Mouse (Mus musculus) heart, adult 9 months (tissue): ENCODE data around the gene Mettl17.
"Not testable (repeated sequence)": the region's sequence is repeated elsewhere in the genome, so short reads cannot be mapped to it uniquely, and the experiment has no call there.

ENCODE experiments used
- DNase-seq, 2 experiments: peaks; one replicate each; pipeline ENCODE4 v3.0.0; 2022; ENCODE audit warnings: low spot score in 2 of 2

Gene Mettl17

DNA sequence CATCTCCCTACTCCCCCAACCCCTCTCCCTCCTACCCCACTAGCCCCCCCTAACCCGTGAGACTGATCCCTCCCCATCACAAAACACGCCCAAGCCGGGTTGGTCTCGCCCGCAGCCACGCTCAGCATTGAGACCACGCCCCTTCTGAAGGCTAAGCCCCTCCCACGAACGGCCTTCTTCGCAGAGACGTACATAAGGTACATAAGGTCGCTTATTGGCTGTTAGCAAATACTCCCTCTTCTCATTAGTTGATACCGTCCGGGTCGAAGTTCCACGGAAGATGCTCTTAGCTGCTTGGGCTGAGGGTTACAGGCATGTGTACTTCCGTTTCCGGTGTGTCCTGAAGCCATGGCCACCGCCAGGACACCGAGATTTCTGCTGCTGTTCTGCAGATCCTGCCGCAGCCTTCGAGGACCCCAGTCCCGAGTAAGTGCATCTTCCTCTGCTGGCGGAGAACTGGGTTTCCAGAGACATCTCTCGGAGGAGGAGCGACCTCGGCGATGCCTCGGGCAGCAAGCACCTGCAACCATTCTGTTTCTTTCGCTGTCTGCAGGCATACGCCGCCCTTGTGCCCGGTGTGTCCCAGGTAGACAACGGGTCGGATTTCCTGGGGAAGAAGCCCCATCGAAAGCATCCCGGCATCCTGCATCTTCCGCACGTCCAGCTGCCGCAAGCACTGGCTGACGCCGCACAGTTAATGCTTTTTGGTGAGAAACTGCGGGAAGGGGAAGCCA lies at the start of gene Mettl17:
TSS of gene Mettl17 (plus strand) at position 245 of the 734 bp plus-strand sequence.
- peak; percentile 94 for DNase-seq

DNA sequence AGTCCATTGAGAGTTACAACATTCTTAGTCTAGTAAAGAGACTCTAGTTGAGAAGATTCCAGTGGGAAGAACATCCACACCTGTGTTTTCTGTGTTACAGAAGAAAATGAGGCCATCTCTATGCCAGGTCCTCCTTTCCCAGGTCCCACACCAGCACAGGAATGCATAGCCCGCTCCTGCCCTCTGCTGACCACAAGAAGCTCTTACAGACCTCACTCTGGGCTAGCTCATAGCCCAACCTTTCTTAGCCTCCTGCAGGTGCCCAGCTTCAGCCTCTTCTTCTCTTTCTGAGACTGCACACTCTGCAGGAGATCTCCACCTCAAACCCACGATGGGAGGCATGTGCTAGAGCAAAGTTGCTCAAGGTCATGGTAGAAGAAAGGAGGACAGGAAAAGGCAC lies 46.2 kb upstream of the Mettl17 start:
- DNase-seq: not testable (repeated sequence)

- DNase-seq: no peak
Measured at GRCm38 (mm10) chr14:51842250-51842649, 42.4 kb upstream of the Mettl17 start.

- DNase-seq: no peak
Measured at GRCm38 (mm10) chr14:51842781-51843180, 41.9 kb upstream of the Mettl17 start.

- no peak for DNase-seq
Measured at GRCm38 (mm10) chr14:51843882-51844281, 40.8 kb upstream of the Mettl17 start.

- DNase-seq: no peak
Measured at GRCm38 (mm10) chr14:51846566-51846965, 38.1 kb upstream of the Mettl17 start.

DNA sequence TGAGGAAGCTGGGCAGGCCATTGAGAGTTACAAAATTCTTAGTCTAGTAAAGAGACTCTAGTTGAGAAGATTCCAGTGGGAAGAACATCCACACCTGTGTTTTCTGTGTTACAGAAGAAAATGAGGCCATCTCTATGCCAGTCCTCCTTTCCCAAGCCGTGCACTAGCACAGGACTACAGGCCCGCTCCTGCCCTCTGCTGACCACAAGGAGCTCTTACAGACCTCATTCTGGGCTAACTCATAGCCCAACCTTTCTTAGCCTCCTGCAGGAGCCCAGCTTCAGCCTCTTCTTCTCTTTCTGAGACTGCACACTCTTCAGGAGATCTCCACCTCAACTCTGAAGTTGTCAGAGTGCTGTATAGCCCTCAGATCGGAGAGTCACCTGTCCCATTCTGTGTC lies 33.6 kb upstream of the Mettl17 start:
- DNase-seq: not testable (repeated sequence)

GRCm38 (mm10) chr14:51853399-51853798 lies 31.2 kb upstream of the Mettl17 start, which contains the start of gene Ear6:
Ear6 (plus strand) TSS chr14:51853699.
- DNase-seq: no peak

- not testable (repeated sequence) for DNase-seq
Measured at GRCm38 (mm10) chr14:51855280-51855679, 29.4 kb upstream of the Mettl17 start.

- not testable (repeated sequence) for DNase-seq
Measured at GRCm38 (mm10) chr14:51863603-51864002, 21.0 kb upstream of the Mettl17 start.

DNA sequence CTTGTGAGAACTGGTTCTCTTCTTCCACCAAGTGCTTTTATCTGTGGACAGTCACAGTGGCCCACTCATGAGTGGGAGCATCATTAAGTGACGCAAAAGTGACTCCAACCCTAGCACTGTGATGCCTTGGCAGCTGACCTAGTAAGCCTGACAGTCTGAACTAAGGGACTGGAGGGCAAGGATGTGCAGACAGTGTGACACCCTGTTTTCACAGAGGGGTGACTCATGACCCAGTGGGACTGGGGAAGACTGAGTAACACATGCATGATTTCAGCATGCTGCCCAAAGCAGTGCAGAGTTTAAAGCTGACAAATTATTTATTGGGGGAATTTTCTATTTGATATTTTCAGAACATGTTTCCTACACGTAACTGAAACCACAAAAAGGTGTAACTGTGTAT lies 13.9 kb upstream of the Mettl17 start:
- DNase-seq: no peak

GRCm38 (mm10) chr14:51871741-51872140 lies 12.9 kb upstream of the Mettl17 start:
- no peak for DNase-seq

DNA sequence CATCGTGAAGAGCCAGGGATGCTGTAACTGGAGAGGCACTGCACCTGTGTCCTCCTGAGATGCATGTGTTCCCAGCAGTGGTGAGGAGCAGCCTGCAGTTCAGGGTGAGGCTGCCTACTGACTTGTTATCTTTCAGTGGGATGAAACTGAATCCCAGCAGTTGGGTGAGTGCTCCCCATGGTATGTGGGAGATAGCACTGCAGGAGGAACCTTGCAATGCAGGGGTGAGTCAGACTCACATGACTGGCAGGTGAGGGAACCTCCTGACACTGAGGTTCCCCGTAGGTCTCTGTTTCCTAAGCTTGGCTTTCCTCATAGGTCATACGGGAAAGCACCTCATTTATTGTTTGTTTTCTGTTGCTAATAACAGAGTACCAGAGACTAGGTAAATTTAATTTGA lies 7.1 kb upstream of the Mettl17 start:
- DNase-seq: no peak

DNA sequence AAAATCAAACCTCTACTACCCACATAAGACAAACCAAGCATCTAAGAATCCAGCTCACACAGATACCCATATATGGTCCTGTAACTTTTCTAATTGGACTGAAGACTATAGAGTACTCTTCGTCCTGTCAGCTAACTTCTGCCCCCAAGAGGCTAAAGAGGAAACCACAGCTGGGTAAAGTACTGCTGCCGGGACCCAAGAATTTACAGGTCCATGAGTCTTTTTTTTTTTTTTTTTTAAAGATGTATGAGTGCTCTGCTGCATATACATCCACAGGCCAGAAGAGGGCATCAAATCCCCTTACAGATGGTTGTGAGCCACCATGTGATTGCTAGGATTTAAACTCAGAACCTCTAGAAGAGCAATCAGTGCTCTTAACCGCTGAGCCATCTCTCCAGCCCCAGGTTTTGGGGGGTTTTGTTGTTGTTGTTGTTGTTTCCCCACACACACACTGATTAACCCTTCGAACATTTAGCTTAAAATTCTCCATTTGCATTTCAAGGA lies 1.1 kb upstream of the Mettl17 start:
- peak; percentile 54 to 73 for DNase-seq

GRCm38 (mm10) chr14:51884031-51884544 lies 554 bp upstream of the Mettl17 start:
- no peak for DNase-seq

- no peak for DNase-seq
Measured at GRCm38 (mm10) chr14:51886051-51886450, 1.4 kb downstream of the Mettl17 start.

GRCm38 (mm10) chr14:51889833-51890232 lies 5.2 kb downstream of the Mettl17 start:
- DNase-seq: no peak

DNA sequence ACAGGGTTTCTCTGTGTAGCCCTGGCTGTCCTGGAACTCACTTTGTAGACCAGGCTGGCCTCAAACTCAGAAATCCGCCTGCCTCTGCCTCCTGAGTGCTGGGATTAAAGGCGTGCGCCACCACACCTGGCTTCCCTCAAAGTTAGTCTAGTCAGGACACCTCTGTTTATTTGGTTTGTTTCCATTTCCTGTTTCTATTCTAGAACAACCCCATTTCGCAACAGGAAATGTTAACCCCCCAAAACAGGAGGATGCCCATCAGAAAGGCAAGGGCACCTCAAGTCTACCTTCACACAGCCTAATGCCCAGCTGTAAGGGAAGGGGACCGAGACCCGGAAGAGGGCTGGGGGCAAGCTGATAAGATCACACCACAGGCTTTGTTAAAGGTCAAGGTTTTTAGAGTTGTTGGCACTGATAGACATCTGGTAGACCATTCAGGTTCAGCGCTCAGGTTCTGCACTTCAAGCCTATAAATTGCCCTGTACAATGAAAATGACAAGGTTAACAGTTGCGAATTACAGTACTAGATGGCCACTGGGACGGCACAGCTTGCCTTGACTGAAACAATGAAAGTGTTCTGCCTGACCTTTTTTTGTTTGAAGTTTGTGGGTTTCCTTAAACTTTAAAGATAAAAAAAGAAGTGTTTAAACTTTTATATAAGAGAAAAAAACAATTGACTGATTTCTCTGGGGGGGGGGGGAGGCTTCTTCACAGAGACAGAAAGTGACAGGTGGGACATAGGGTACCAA lies 7.7 kb downstream of the Mettl17 start, which contains the start of gene Slc39a2:
TSS of gene Slc39a2 (plus strand) at position 699 of the 749 bp plus-strand sequence.
- no peak for DNase-seq

DNA sequence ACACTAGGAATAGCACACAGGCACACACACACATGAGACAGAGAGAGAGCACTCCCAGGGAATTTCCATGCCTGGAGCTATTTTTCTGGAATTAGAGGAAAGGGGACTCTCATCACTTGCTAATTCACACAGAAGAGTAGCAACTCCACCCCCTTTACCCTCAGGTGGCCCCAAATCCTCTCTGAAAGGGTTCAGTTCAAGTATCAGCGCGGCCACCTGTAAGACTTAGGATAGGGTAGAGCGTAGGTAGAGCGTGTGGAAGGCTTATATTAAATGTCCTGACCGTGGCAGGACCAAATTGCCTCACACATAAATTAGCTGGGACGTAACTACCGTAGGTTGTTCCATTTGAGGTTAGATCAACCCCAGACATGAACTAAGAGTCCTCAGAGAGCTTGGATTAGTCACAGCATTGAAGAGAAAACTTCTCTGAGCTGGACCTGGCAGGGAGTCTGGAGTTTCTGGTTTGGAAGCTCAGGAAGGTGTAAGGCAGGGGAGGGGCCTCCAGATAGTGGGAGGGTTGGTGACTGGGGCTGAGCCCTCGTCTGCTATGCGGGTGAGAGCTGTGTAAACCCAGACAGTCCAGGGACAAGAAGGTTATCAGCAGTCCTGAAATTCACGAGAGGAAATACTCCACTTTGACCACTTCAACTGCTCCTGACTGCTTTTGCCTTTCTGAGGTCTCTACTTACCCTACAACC lies 8.6 kb downstream of the Mettl17 start:
- no peak for DNase-seq

DNA sequence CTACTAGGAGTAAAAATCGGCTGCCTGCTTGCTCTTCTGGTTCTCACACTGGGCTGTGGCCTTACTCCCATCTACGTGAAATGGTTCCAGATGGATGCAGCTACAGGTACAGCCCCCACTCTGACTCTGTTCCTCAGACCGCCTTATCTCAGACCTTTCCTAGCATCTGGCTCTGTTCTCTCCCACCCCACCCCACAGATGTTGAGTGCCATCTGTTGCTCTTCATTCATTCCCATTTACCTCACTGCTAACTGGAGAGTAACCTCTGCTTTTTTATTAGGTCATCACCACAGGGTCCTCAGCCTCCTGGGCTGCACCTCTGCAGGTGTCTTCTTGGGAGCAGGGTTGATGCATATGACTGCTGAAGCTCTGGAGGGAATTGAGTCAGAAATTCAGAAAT lies 9.2 kb downstream of the Mettl17 start:
- DNase-seq: no peak

GRCm38 (mm10) chr14:51895071-51895470 lies 10.4 kb downstream of the Mettl17 start:
- DNase-seq: no peak

DNA sequence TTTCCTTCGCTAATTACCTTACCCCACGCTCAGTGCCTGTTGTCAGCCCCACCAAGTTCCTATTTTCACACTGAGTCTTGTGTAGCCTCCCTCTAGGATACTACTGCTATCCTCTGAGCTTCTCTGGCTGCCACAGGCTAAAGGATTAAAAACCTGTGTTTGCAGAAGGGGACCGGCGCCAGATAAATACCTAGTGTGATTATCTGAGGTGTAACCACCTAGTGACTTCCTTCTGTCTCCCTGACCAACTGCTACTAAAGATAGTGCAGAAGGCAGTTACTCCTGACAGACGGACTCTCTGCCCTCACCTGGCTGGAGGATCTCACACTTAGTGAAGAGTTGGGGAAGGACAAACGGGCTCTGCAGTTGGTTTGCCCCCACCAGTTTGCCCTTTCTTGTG lies 11.4 kb downstream of the Mettl17 start:
- no peak for DNase-seq
